Mouse (Mus musculus) cerebral cortex, adult 2 months (tissue): Measurements from ENCODE around the gene Dnajb2.

ENCODE experiments used
- WGBS: fragments of 180-500 bp; shearing (Covaris S2); methylation state at CpG from one replicate; pipeline ENCODE4 v1.1.7; 2018; 5-methylcytosine and 5-hydroxymethylcytosine counted together

Gene Dnajb2

GRCm38 (mm10) chr1:75236117-75237050 lies at the start of gene Dnajb2:
TSS of gene Dnajb2 (plus strand) at chr1:75236406.
- WGBS, result under 1% methylated on average over 64 of the region's 64 CpGs

- WGBS, result 85% methylated on average over 2 of the region's 2 CpGs
These were observed 48.2 kb upstream of the Dnajb2 start for GRCm38 (mm10) chr1:75187914-75188483.

GRCm38 (mm10) chr1:75190577-75190976 lies 45.6 kb upstream of the Dnajb2 start:
- WGBS, result 42% methylated on average over 2 of the region's 2 CpGs

- 27% methylated on average over 5 of the region's 5 CpGs for WGBS
These were observed 45.0 kb upstream of the Dnajb2 start for GRCm38 (mm10) chr1:75191258-75191621.

GRCm38 (mm10) chr1:75191622-75192402 lies 44.4 kb upstream of the Dnajb2 start, which contains the start of the genes Ankzf1 and Atg9a:
TSS of gene Ankzf1 (plus strand) at chr1:75192151.
TSS of gene Atg9a (minus strand) at chr1:75192196.
- WGBS, result under 1% methylated on average over 52 of the region's 56 CpGs

- under 1% methylated on average over 19 of the region's 19 CpGs for WGBS
These were observed 43.8 kb upstream of the Dnajb2 start for GRCm38 (mm10) chr1:75192452-75192851.

GRCm38 (mm10) chr1:75201236-75201635 lies 35.0 kb upstream of the Dnajb2 start:
- 88% methylated on average over 1 of the region's 1 CpGs for WGBS

GRCm38 (mm10) chr1:75208967-75209678 lies 27.1 kb upstream of the Dnajb2 start:
- 12% methylated on average over 34 of the region's 34 CpGs for WGBS

GRCm38 (mm10) chr1:75210136-75211087 lies 25.8 kb upstream of the Dnajb2 start, which contains the start of the genes Glb1l and Stk16:
TSS of gene Glb1l (minus strand) at chr1:75210813.
TSS of gene Stk16 (plus strand) at chr1:75210838.
- 5% methylated on average over 42 of the region's 42 CpGs for WGBS

GRCm38 (mm10) chr1:75211141-75211708 lies 25.0 kb upstream of the Dnajb2 start:
- WGBS, result 13% methylated on average over 17 of the region's 17 CpGs

- WGBS, result 83% methylated on average over 4 of the region's 4 CpGs
These were observed 23.7 kb upstream of the Dnajb2 start for GRCm38 (mm10) chr1:75212542-75212941.

GRCm38 (mm10) chr1:75213096-75213495 lies 23.1 kb upstream of the Dnajb2 start:
- WGBS, result 78% methylated on average over 7 of the region's 7 CpGs

GRCm38 (mm10) chr1:75214442-75214841 lies 21.8 kb upstream of the Dnajb2 start:
- WGBS, result 45% methylated on average over 2 of the region's 2 CpGs

GRCm38 (mm10) chr1:75214886-75215285 lies 21.3 kb upstream of the Dnajb2 start:
- 36% methylated on average over 5 of the region's 5 CpGs for WGBS

- 64% methylated on average over 9 of the region's 9 CpGs for WGBS
These were observed 20.4 kb upstream of the Dnajb2 start for GRCm38 (mm10) chr1:75215785-75216184.

- WGBS, result 51% methylated on average over 13 of the region's 13 CpGs
These were observed 19.2 kb upstream of the Dnajb2 start for GRCm38 (mm10) chr1:75216797-75217585.

GRCm38 (mm10) chr1:75217893-75218226 lies 18.3 kb upstream of the Dnajb2 start:
- WGBS, result 5% methylated on average over 6 of the region's 6 CpGs

GRCm38 (mm10) chr1:75218227-75219001 lies 17.8 kb upstream of the Dnajb2 start:
- 2% methylated on average over 38 of the region's 38 CpGs for WGBS
